Mouse (Mus musculus) heart, embryonic 13.5 days (tissue): Measurements from ENCODE around the gene 4930550C14Rik. TPM values are rescaled to one million over a fixed set of nuclear protein-coding genes. Genes with fewer than 3 reads are reported as not detected.

Experiments
- ATAC-seq: fragments of 200-750 bp; cut with Nextera tagmentation; 2 replicates; pipeline ENCODE4 v1.8.0; 2017; ENCODE audit warnings: moderate TSS enrichment; ENCODE audit not compliant: insufficient number of reproducible peaks, low FRiP score, low TSS enrichment; ENCODE audit errors: extremely low read depth
- H3K27ac ChIP-seq: fragments of 300-500 bp; sonication (generic); replicated peaks from 2 replicates; pipeline ENCODE4 v1.5.1; 2015; ENCODE audit warnings: moderate library complexity, mild to moderate bottlenecking, inconsistent platforms
- H3K27me3 ChIP-seq: fragments of 300-500 bp; sonication (generic); replicated peaks from 2 replicates; pipeline ENCODE4 v1.6.1; 2015; ENCODE audit warnings: mild to moderate bottlenecking, inconsistent platforms
- H3K36me3 ChIP-seq: fragments of 300-500 bp; sonication (generic); 2 replicates; pipeline ENCODE4 v1.6.1; 2015; ENCODE audit warnings: mild to moderate bottlenecking, inconsistent platforms
- H3K4me1 ChIP-seq: fragments of 300-500 bp; sonication (generic); 2 replicates; pipeline ENCODE4 v1.6.1; 2015; ENCODE audit warnings: inconsistent platforms
- H3K4me2 ChIP-seq: fragments of 300-500 bp; sonication (generic); 2 replicates; pipeline ENCODE4 v1.6.1; 2015; ENCODE audit warnings: inconsistent platforms, mild to moderate bottlenecking, moderate library complexity
- H3K4me3 ChIP-seq: fragments of 300-500 bp; sonication (generic); 2 replicates; pipeline ENCODE4 v1.5.1; 2015; ENCODE audit warnings: moderate library complexity, mild to moderate bottlenecking, inconsistent platforms
- H3K9ac ChIP-seq: fragments of 300-500 bp; sonication (generic); 2 replicates; pipeline ENCODE4 v1.6.1; 2015; ENCODE audit warnings: inconsistent platforms, mild to moderate bottlenecking, moderate library complexity
- H3K9me3 ChIP-seq: fragments of 300-500 bp; sonication (generic); 2 replicates; pipeline ENCODE4 v1.6.1; 2016; ENCODE audit warnings: inconsistent platforms
- WGBS: fragments of 180-500 bp; shearing (Covaris S2); methylation state at CpG from one replicate; pipeline ENCODE4 v1.1.7; 2015; ENCODE audit warnings: mixed read lengths; 5-methylcytosine and 5-hydroxymethylcytosine counted together
- polyA plus RNA-seq: library from polyadenylated mRNA; unstranded; fragments of >200 nt; fragmentation: Nextera tagmentation; extraction: Ambion mirVana; gene quantifications from 2 replicates; pipeline ENCODE4 v1.2.1, GENCODE M21; 2015

4930550C14Rik gene
- polyA plus RNA-seq, 1 experiment from 2014 or later, result 0.36 TPM

DNA sequence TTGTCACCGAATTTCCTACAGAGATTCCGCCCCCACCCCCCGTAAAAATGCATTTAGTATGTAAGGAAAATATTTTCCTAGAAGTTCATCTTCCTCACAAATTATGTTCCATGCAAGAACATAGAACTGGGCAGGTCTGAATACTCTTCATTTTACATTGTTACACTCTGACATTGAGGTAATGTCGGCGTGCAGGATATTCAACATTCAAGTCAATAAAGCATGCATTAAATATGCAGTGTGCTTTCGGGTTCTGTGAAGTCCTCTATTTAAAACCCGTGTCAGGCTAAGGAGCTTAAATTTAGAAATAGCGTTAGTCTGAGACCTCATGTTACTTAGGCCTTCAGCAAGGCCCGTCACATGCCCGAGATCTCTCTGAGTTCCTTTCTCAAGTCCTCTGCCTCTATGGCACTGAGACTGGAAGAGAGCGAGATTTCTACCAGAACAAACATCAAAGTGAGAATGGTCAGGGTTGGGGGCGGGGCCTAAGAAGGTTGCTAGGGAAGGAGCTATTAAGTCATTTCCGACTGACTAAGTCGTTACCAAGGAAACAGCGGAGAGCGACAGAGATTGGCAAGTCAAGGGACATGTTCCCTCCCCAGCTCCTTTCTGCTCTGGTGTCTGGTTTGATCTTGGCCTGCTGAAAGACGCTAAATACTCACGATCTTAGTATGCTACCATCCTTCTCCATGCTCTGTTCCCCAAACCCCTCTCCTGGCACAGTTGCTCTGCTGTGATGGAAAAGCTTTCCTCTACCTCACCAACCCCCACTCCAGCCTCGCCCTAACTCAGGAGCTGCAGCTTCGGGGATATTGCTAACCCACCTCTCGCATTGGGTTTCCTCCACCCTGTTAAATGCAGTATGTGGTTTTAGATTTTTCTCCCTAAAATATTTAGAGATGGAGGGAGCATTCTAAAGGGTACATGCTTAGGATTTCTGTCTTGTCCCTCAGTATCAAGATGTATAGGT is 2.9 kb downstream of the 4930550C14Rik start:
- no peaks in the 10 kb centered on the region for H3K27me3 ChIP-seq
- no peak for ATAC-seq
- WGBS, result 23% methylated on average over 21 of the region's 21 CpGs
- H3K9me3 ChIP-seq, result no peaks in the 10 kb centered on the region
- H3K4me1 ChIP-seq, result peaks cover 28% of the 10 kb centered on the region
- H3K27ac ChIP-seq, result peak overlapping the region; percentile 48
- peaks cover 2% of the 10 kb centered on the region; the same call in 1 of the 2 replicates for H3K36me3 ChIP-seq
- H3K4me3 ChIP-seq, result peak overlapping the region; percentile 51
- H3K9ac ChIP-seq, result peak overlapping the region; percentile 73
- peak overlapping the region; percentile 69 for H3K4me2 ChIP-seq

DNA sequence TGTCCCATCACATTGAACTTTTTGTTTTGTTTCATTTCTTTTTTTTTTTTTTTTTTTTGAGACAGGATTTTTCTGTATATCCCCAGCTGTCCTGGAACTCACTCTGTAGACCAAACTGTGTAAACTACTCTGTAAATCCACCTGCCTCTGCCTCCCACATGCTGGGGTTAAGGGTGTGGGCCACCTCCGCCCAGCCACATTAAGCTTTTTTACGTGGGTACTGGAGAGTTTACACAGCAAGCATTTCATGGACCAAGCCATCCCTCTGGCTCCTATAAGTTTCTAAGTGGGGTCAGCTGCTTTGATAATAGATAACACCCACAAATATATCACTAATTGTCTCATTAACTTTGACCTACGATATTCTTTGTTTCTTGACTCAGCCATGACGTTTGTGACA is 6.4 kb downstream of the 4930550C14Rik start:
- H3K4me3 ChIP-seq, result no peak overlapping the region
- H3K4me2 ChIP-seq, result no peak overlapping the region
- H3K4me1 ChIP-seq, result peaks cover 20% of the 10 kb centered on the region
- H3K36me3 ChIP-seq, result no peaks in the 10 kb centered on the region
- no peaks in the 10 kb centered on the region for H3K27me3 ChIP-seq
- WGBS, result 82% methylated on average over 4 of the region's 4 CpGs
- H3K27ac ChIP-seq, result no peak overlapping the region
- H3K9ac ChIP-seq, result no peak overlapping the region
- no peak for ATAC-seq
- no peaks in the 10 kb centered on the region for H3K9me3 ChIP-seq

DNA sequence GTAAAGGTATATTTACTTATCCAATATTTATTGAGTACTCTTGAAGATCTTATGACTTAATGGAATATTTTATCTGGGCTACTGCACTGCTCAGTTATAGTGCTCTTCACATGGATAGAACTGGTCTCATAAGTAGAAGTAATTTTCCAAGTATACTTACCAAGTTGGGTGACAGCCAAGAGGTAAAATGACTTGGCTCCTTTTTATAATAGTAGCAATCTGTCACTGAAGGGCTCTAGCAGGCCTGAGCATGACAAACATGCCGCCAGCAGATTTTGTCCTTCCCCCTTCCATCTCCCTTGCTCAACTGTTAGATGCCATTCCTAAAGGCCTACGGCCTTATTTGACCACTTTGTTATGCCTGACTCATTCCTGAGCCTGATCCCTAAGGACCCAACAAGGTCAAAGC is 6.8 kb downstream of the 4930550C14Rik start:
- 51% methylated on average over 2 of the region's 2 CpGs for WGBS
- H3K4me3 ChIP-seq, result no peak overlapping the region
- ATAC-seq, result no peak

DNA sequence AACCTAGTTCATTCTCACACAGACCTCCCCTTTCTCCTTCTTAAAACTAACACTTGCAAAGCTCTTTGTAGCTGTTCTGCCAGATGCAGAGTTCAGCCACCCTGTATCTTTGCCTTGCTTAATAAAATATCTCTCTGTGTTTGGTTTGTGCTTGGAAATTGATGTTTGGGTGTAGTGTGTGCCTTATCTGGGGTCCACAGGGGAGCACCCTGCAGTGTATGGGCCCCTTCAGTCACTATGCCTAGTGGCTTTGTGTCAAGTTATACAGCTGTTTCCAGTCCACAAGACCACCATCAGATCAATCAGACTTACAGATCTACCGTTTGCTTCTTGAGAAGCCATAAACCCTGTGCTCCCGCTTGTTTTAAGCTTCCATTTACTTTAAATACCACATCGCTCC is 7.3 kb downstream of the 4930550C14Rik start:
- Histone ChIP-seq H3K4me3 (no peak overlapping the region), H3K9me3 (no peaks in the 10 kb centered on the region), H3K4me1 (peaks cover 19% of the 10 kb centered on the region), H3K27ac (no peak overlapping the region), H3K27me3 (no peaks in the 10 kb centered on the region), H3K9ac (no peak overlapping the region), H3K36me3 (no peaks in the 10 kb centered on the region), H3K4me2 (no peak overlapping the region)
- ATAC-seq, result no peak
- 74% methylated on average over 3 of the region's 3 CpGs for WGBS

More for the DNA sequence above, 6.8 kb downstream of the 4930550C14Rik start:
- Histone ChIP-seq H3K36me3 (no peaks in the 10 kb centered on the region), H3K4me1 (peaks cover 20% of the 10 kb centered on the region), H3K27ac (no peak overlapping the region), H3K9ac (no peak overlapping the region), H3K9me3 (no peaks in the 10 kb centered on the region), H3K27me3 (no peaks in the 10 kb centered on the region), H3K4me2 (no peak overlapping the region)

DNA sequence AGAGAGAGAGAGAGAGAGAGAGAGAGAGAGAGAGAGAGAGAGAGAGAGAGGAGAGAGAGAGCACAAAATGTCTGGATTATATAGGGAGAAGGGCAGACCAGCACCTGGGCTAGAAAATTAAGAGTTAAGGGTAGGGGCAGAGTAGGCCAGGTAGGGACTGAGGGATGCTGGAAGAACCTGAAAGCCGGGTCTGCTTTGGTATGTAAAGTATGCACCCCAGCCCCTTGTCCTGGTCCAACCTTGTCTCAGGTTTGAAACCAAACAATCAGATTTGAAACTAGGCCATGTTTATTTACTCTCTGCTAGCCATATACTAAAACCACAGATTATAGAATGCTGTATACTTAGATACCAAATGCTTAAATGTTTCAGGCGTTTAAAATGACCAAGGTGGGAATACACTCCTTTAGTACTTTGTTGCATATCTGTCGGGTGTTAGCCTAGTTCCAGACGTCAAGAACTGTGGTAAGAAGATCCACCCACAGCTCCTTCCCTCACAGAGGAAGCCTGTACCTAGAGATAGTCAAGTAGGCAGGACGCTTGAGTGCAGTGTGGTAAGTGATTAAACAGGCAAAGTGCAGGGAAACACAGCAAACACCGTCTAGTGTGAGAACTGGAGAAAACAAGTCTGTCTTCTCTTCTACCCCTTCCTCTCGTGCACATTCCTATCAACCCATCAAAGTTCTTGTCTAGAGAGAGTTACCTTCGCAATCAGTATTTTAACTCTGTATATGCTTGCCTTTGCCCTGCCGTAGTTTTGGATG is 20.2 kb downstream of the 4930550C14Rik start:
- no peak overlapping the region for H3K4me2 ChIP-seq
- no peaks in the 10 kb centered on the region for H3K4me1 ChIP-seq
- WGBS, result 45% methylated on average over 9 of the region's 9 CpGs
- H3K27ac ChIP-seq, result no peak overlapping the region
- H3K9me3 ChIP-seq, result no peaks in the 10 kb centered on the region
- no peak overlapping the region for H3K9ac ChIP-seq
- H3K27me3 ChIP-seq, result no peaks in the 10 kb centered on the region
- ATAC-seq, result no peak
- H3K4me3 ChIP-seq, result no peak overlapping the region
- no peaks in the 10 kb centered on the region for H3K36me3 ChIP-seq

DNA sequence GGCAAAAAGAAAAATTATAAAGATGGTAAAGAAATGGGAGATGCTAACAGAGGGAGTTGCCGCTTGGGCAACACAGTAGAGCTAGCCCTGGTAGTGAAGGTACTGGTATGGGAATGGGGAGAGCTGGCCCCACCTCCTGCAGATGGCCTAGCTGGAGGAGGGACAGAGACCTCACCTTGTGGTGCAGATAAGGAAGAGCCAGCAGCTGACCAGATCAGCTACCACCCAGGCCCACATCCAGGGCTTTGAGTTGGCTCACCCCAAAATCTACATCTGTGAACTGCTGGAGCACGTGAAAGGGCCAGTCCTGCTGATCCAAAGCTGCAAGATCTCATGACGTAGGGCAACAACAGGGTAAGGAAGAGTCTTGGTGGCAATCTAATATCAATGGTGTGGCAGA is 24.6 kb downstream of the 4930550C14Rik start:
- Histone ChIP-seq H3K4me3 (no peak overlapping the region), H3K36me3 (no peaks in the 10 kb centered on the region), H3K4me1 (no peaks in the 10 kb centered on the region), H3K4me2 (no peak overlapping the region), H3K27ac (no peak overlapping the region), H3K27me3 (no peaks in the 10 kb centered on the region), H3K9ac (no peak overlapping the region), H3K9me3 (no peaks in the 10 kb centered on the region)
- WGBS, result 77% methylated on average over 3 of the region's 3 CpGs
- no peak for ATAC-seq

DNA sequence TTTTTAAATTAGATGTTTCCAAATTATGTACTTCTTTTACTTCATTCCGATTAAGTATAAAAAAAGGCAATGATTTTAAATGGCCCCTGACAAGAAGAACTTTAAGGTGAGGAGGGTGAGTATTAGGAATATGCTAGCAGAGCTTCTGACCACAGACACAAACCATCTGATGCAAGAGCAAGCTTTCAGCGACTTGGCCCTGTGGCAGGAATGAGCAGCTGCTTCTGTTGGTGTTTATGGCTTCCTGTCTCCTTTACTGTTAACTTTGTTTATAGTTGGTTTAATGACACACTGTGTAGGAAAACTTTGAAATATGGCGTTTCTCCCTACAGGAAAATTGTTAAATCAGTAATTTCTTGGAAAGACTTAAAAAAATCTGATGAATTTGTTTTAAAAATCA is 25.5 kb downstream of the 4930550C14Rik start:
- no peak overlapping the region for H3K27ac ChIP-seq
- no peak overlapping the region for H3K4me2 ChIP-seq
- H3K9ac ChIP-seq, result no peak overlapping the region
- H3K36me3 ChIP-seq, result no peaks in the 10 kb centered on the region
- 72% methylated on average over 3 of the region's 3 CpGs for WGBS
- H3K27me3 ChIP-seq, result no peaks in the 10 kb centered on the region
- H3K9me3 ChIP-seq, result no peaks in the 10 kb centered on the region
- no peak overlapping the region for H3K4me3 ChIP-seq
- no peaks in the 10 kb centered on the region for H3K4me1 ChIP-seq
- ATAC-seq, result no peak

DNA sequence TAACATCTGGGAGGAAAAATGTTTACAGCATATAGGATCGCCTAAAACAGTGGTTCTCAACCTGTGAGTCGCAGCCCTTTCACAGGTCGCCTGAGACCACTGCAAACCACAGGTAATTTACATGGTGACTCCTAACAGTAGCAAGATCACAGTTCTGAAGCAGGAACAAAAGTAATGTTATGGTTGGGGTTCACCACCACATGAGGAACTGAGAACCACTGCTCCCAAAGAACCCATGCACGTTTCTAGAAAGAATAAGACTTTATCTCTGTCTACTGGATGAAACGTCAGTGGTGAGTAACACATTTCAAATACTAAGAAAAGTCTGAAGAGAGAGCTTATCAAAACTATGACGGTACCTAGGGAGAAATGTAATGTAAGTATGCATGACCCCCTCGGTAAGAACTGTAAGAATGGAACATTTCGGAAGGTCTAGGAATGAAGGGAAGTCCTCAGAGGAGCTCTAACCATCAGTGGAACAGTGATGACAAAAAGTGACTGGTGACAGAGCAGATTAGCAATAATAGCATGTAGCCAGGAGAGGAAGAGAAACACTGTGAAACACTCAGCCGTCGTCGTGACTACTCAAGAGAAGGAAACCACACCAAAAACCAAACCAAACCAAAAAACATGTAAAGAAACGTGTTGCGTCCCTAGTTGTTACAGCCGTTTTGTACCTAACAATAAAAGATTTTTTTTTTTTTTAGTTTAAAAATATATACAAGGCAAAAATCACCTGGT is 33.9 kb downstream of the 4930550C14Rik start:
- no peaks in the 10 kb centered on the region for H3K27me3 ChIP-seq
- no peak for ATAC-seq
- H3K4me1 ChIP-seq, result peaks cover 6% of the 10 kb centered on the region; the same call in 1 of the 2 replicates
- no peaks in the 10 kb centered on the region for H3K9me3 ChIP-seq
- H3K27ac ChIP-seq, result no peak overlapping the region
- no peak overlapping the region for H3K9ac ChIP-seq
- H3K4me2 ChIP-seq, result no peak overlapping the region
- no peak overlapping the region for H3K4me3 ChIP-seq
- WGBS, result 71% methylated on average over 14 of the region's 14 CpGs
- peaks cover 26% of the 10 kb centered on the region for H3K36me3 ChIP-seq

DNA sequence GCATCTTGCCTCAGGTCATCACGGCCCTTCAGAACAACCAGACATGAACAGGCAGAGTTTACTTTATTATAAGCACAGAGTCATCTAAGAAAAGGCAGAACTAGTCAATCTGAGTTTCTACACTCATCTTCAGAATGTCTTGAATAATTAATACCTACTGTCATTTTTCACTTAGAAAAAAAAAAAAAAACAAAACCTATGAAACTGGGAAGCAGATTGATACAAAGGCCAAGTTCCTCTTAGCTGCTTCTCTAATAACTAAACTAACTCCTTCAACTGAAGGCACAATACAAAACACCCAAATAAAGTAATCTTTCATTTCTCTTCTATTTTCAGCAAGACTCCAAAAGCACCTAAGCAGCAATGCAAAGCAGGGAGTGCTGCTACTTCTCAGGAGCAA is 48.5 kb downstream of the 4930550C14Rik start:
- H3K4me1 ChIP-seq, result no peaks in the 10 kb centered on the region
- no peak overlapping the region for H3K9ac ChIP-seq
- ATAC-seq, result no peak
- H3K4me3 ChIP-seq, result no peak overlapping the region
- no peak overlapping the region for H3K27ac ChIP-seq
- WGBS, result 81% methylated on average over 1 of the region's 1 CpGs
- H3K27me3 ChIP-seq, result no peaks in the 10 kb centered on the region
- no peaks in the 10 kb centered on the region for H3K9me3 ChIP-seq
- peaks cover 82% of the 10 kb centered on the region for H3K36me3 ChIP-seq
- no peak overlapping the region for H3K4me2 ChIP-seq

DNA sequence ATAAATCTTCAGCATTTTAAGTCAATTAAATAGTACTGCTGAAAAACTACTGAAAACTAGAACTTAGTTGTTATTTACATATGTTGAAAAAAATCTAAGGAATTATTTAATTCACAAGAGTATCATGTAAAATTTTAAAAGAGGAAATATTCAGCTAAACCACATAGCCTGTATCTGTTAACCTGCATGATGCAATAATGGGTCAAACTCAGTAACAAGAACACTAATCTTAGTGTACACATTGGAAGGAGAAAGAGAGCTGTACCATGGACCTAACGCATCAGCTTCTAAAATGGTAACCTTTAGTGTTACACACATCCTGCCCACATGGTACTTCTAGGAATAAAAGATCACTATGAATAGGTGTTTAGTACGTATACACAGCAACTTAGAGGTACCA is 49.9 kb downstream of the 4930550C14Rik start:
- H3K4me3 ChIP-seq, result no peak overlapping the region
- H3K27me3 ChIP-seq, result no peaks in the 10 kb centered on the region
- no peaks in the 10 kb centered on the region for H3K4me1 ChIP-seq
- WGBS, result 88% methylated on average over 2 of the region's 2 CpGs
- H3K9ac ChIP-seq, result no peak overlapping the region
- no peak overlapping the region for H3K27ac ChIP-seq
- H3K4me2 ChIP-seq, result no peak overlapping the region
- H3K36me3 ChIP-seq, result peaks cover 84% of the 10 kb centered on the region
- no peaks in the 10 kb centered on the region for H3K9me3 ChIP-seq
- no peak for ATAC-seq
